ENCODE assay signal across 23 mouse cellular contexts in genomic region chr13:5634960-5635359, GRCm38 (mm10).
"Had no signal": no experiment of that assay in that cellular context is flagged by ENCODE, and none has a peak within 500 bp of the region (broad histone marks: within the 10 kb centered on the region; RNA-seq: fewer than 3 reads in every experiment).

No protein-coding gene starts in this region.

- H3K4me1 ChIP-seq: limb, embryonic 10.5 days; limb, embryonic 13.5 days; liver, embryonic 12.5 days; liver, embryonic 15.5 days; lung, embryonic 15.5 days; midbrain, embryonic 13.5 days; neural tube, embryonic 12.5 days; neural tube, embryonic 15.5 days had no signal

- H3K9me3 ChIP-seq: limb, embryonic 10.5 days; limb, embryonic 13.5 days; liver, embryonic 12.5 days; liver, embryonic 15.5 days; lung, embryonic 15.5 days; midbrain, embryonic 13.5 days; neural tube, embryonic 12.5 days; neural tube, embryonic 15.5 days had no signal

- H3K27me3 ChIP-seq: limb, embryonic 13.5 days; liver, embryonic 12.5 days; liver, embryonic 15.5 days; lung, embryonic 15.5 days; midbrain, embryonic 13.5 days; neural tube, embryonic 12.5 days; neural tube, embryonic 15.5 days had no signal

- DNase-seq: kidney, adult 18-20 months; kidney, adult 9 months; kidney, postnatal 14 days; kidney, postnatal 4 days; liver; lung, adult 18-20 months; lung, postnatal 10 days; lung, postnatal 36 days; retina, postnatal 1 day; thymus, adult 2 months; thymus, postnatal 14 days; thymus, postnatal 4 days had no signal

- H3K27ac ChIP-seq: limb, embryonic 10.5 days; limb, embryonic 13.5 days; liver, embryonic 12.5 days; liver, embryonic 15.5 days; lung, embryonic 15.5 days; midbrain, embryonic 13.5 days; neural tube, embryonic 12.5 days; neural tube, embryonic 15.5 days; stomach, postnatal 0 days had no signal

- ATAC-seq: intestine, embryonic 16.5 days; liver, embryonic 12.5 days; midbrain, embryonic 13.5 days; midbrain, embryonic 16.5 days had no signal

- H3K4me3 ChIP-seq: limb, embryonic 10.5 days; limb, embryonic 13.5 days; liver, embryonic 12.5 days; liver, embryonic 15.5 days; lung, embryonic 15.5 days; midbrain, embryonic 13.5 days; neural tube, embryonic 12.5 days; neural tube, embryonic 15.5 days had no signal

- H3K36me3 ChIP-seq: limb, embryonic 10.5 days; limb, embryonic 13.5 days; liver, embryonic 12.5 days; liver, embryonic 15.5 days; lung, embryonic 15.5 days; midbrain, embryonic 13.5 days; neural tube, embryonic 12.5 days; neural tube, embryonic 15.5 days had no signal

- H3K9ac ChIP-seq: limb, embryonic 13.5 days; liver, embryonic 12.5 days; liver, embryonic 15.5 days; lung, embryonic 15.5 days; midbrain, embryonic 13.5 days; neural tube, embryonic 12.5 days; neural tube, embryonic 15.5 days had no signal

- H3K4me2 ChIP-seq: limb, embryonic 13.5 days; liver, embryonic 12.5 days; liver, embryonic 15.5 days; lung, embryonic 15.5 days; midbrain, embryonic 13.5 days; neural tube, embryonic 12.5 days; neural tube, embryonic 15.5 days had no signal
